Mouse (Mus musculus) stomach, embryonic 15.5 days (tissue): ENCODE data around the gene Ddx60. TPM values are rescaled to one million over a fixed set of nuclear protein-coding genes. Genes with fewer than 3 reads are reported as not detected.
A peak's percentile ranks its signal among the peaks of the same experiment; 100 is the strongest.
"Not testable (repeated sequence)": the region's sequence is repeated elsewhere in the genome, so short reads cannot be mapped to it uniquely, and the experiment has no call there.

Experiments
- ATAC-seq: fragments of 200-750 bp; cut with Nextera tagmentation; 2 replicates; pipeline ENCODE4 v1.8.0; 2017; ENCODE audit warnings: low read depth, moderate number of reproducible peaks, moderate TSS enrichment; ENCODE audit not compliant: insufficient read depth, low FRiP score
- H3K27ac ChIP-seq: fragments of 300-500 bp; sonication (generic); 2 replicates; pipeline ENCODE4 v1.5.1; 2015; ENCODE audit warnings: mild to moderate bottlenecking, inconsistent platforms
- H3K27me3 ChIP-seq: fragments of 300-500 bp; sonication (generic); replicated peaks from 2 replicates; pipeline ENCODE4 v1.6.1; 2015; ENCODE audit warnings: inconsistent platforms
- H3K36me3 ChIP-seq: fragments of 300-500 bp; sonication (generic); 2 replicates; pipeline ENCODE4 v1.6.1; 2015; ENCODE audit warnings: inconsistent platforms
- H3K4me1 ChIP-seq: fragments of 300-500 bp; sonication (generic); 2 replicates; pipeline ENCODE4 v1.6.1; 2015; ENCODE audit warnings: inconsistent platforms
- H3K4me2 ChIP-seq: fragments of 300-500 bp; sonication (generic); 2 replicates; pipeline ENCODE4 v1.6.1; 2015; ENCODE audit warnings: mild to moderate bottlenecking, inconsistent platforms
- H3K4me3 ChIP-seq: fragments of 300-500 bp; sonication (generic); replicated peaks from 2 replicates; pipeline ENCODE4 v1.5.1; 2015; ENCODE audit warnings: inconsistent platforms
- H3K9ac ChIP-seq: fragments of 300-500 bp; sonication (generic); 2 replicates; pipeline ENCODE4 v1.6.1; 2015; ENCODE audit warnings: inconsistent platforms
- H3K9me3 ChIP-seq: fragments of 300-500 bp; sonication (generic); 2 replicates; pipeline ENCODE4 v1.6.1; 2016; ENCODE audit warnings: inconsistent platforms
- WGBS: fragments of 180-500 bp; shearing (Covaris S2); methylation state at CpG from one replicate; pipeline ENCODE4 v1.1.7; 2015; 5-methylcytosine and 5-hydroxymethylcytosine counted together
- polyA plus RNA-seq: library from polyadenylated mRNA; unstranded; fragments of >200 nt; fragmentation: Nextera tagmentation; extraction: Ambion mirVana; gene quantifications from 2 replicates; pipeline ENCODE4 v1.2.1, GENCODE M21; 2015

The Ddx60 gene
- polyA plus RNA-seq, 1 experiment from 2014 or later, result 1.2 TPM

- WGBS, result 78% methylated on average over 2 of the region's 2 CpGs
- H3K4me1 ChIP-seq, result no peaks in the 10 kb centered on the region
- ATAC-seq, result peak; percentile 77
These were observed 8.6 kb upstream of the Ddx60 start for GRCm38 (mm10) chr8:61919145-61919788.

GRCm38 (mm10) chr8:61920389-61920788 is 7.5 kb upstream of the Ddx60 start:
- WGBS, result 61% methylated on average over 7 of the region's 7 CpGs
- Histone ChIP-seq H3K36me3 (no peaks in the 10 kb centered on the region), H3K9me3 (no peaks in the 10 kb centered on the region), H3K4me1 (no peaks in the 10 kb centered on the region), H3K9ac (no peak overlapping the region), H3K27ac (no peak overlapping the region), H3K27me3 (no peaks in the 10 kb centered on the region), H3K4me2 (no peak overlapping the region), H3K4me3 (no peak overlapping the region)
- ATAC-seq, result no peak

More at GRCm38 (mm10) chr8:61919145-61919788, 8.6 kb upstream of the Ddx60 start:
- Histone ChIP-seq H3K9ac (no peak overlapping the region), H3K27ac (no peak overlapping the region), H3K27me3 (no peaks in the 10 kb centered on the region), H3K4me3 (no peak overlapping the region), H3K9me3 (no peaks in the 10 kb centered on the region), H3K36me3 (no peaks in the 10 kb centered on the region), H3K4me2 (no peak overlapping the region)

- 72% methylated on average over 10 of the region's 10 CpGs for WGBS
- no peak overlapping the region for H3K27ac ChIP-seq
- no peaks in the 10 kb centered on the region for H3K9me3 ChIP-seq
- H3K4me3 ChIP-seq, result no peak overlapping the region
- no peaks in the 10 kb centered on the region for H3K27me3 ChIP-seq
- ATAC-seq, result no peak
- H3K4me1 ChIP-seq, result no peaks in the 10 kb centered on the region
- no peaks in the 10 kb centered on the region for H3K36me3 ChIP-seq
- H3K4me2 ChIP-seq, result no peak overlapping the region
- no peak overlapping the region for H3K9ac ChIP-seq
These were observed 6.3 kb upstream of the Ddx60 start for GRCm38 (mm10) chr8:61921454-61922054.

- ATAC-seq, result peak; percentile 77
- H3K27me3 ChIP-seq, result no peaks in the 10 kb centered on the region
- peak overlapping the region; percentile 19; the same call in 1 of the 2 replicates for H3K27ac ChIP-seq
- no peak overlapping the region for H3K9ac ChIP-seq
- H3K4me2 ChIP-seq, result no peak overlapping the region
- H3K4me3 ChIP-seq, result no peak overlapping the region
- no peaks in the 10 kb centered on the region for H3K36me3 ChIP-seq
- WGBS, result 70% methylated on average over 1 of the region's 1 CpGs
- no peaks in the 10 kb centered on the region for H3K9me3 ChIP-seq
- no peaks in the 10 kb centered on the region for H3K4me1 ChIP-seq
These were observed 3.4 kb upstream of the Ddx60 start for GRCm38 (mm10) chr8:61924518-61924917.

GRCm38 (mm10) chr8:61933243-61933642 is 5.4 kb downstream of the Ddx60 start:
- no peak overlapping the region for H3K27ac ChIP-seq
- 5% methylated on average over 2 of the region's 2 CpGs for WGBS
- no peak overlapping the region for H3K4me2 ChIP-seq
- ATAC-seq, result no peak
- H3K4me3 ChIP-seq, result no peak overlapping the region
- H3K4me1 ChIP-seq, result no peaks in the 10 kb centered on the region
- no peak overlapping the region for H3K9ac ChIP-seq
- H3K36me3 ChIP-seq, result no peaks in the 10 kb centered on the region
- no peaks in the 10 kb centered on the region for H3K27me3 ChIP-seq
- H3K9me3 ChIP-seq, result no peaks in the 10 kb centered on the region

- 73% methylated on average over 2 of the region's 2 CpGs for WGBS
- H3K9me3 ChIP-seq, result no peaks in the 10 kb centered on the region
- ATAC-seq, result no peak
These were observed 9.7 kb downstream of the Ddx60 start for GRCm38 (mm10) chr8:61937576-61937975.

GRCm38 (mm10) chr8:61964591-61965375 is 36.9 kb downstream of the Ddx60 start:
- not testable (repeated sequence) for H3K27me3 ChIP-seq, H3K36me3 ChIP-seq, H3K27ac ChIP-seq, ATAC-seq, H3K4me3 ChIP-seq, H3K9ac ChIP-seq, H3K4me2 ChIP-seq, H3K4me1 ChIP-seq, H3K9me3 ChIP-seq
- 68% methylated on average over 4 of the region's 4 CpGs for WGBS

More at GRCm38 (mm10) chr8:61937576-61937975, 9.7 kb downstream of the Ddx60 start:
- Histone ChIP-seq H3K27ac (no peak overlapping the region), H3K4me3 (no peak overlapping the region), H3K27me3 (no peaks in the 10 kb centered on the region), H3K36me3 (no peaks in the 10 kb centered on the region), H3K4me1 (no peaks in the 10 kb centered on the region), H3K4me2 (no peak overlapping the region), H3K9ac (no peak overlapping the region)

GRCm38 (mm10) chr8:61969581-61969980 is 41.7 kb downstream of the Ddx60 start:
- Histone ChIP-seq H3K9ac (no peak overlapping the region), H3K36me3 (no peaks in the 10 kb centered on the region), H3K27me3 (no peaks in the 10 kb centered on the region), H3K9me3 (no peaks in the 10 kb centered on the region), H3K27ac (no peak overlapping the region), H3K4me3 (no peak overlapping the region), H3K4me2 (no peak overlapping the region), H3K4me1 (no peaks in the 10 kb centered on the region)
- WGBS, result 60% methylated on average over 3 of the region's 3 CpGs
- ATAC-seq, result no peak

GRCm38 (mm10) chr8:61984941-61985340 is 57.1 kb downstream of the Ddx60 start:
- no peak overlapping the region for H3K4me3 ChIP-seq
- no peaks in the 10 kb centered on the region for H3K36me3 ChIP-seq
- 70% methylated on average over 4 of the region's 4 CpGs for WGBS
- H3K4me1 ChIP-seq, result no peaks in the 10 kb centered on the region
- no peak overlapping the region for H3K9ac ChIP-seq
- no peaks in the 10 kb centered on the region for H3K27me3 ChIP-seq
- no peaks in the 10 kb centered on the region for H3K9me3 ChIP-seq
- no peak overlapping the region for H3K27ac ChIP-seq
- ATAC-seq, result no peak
- no peak overlapping the region for H3K4me2 ChIP-seq

GRCm38 (mm10) chr8:61985703-61986475 is 58.0 kb downstream of the Ddx60 start:
- Histone ChIP-seq H3K4me1 (no peaks in the 10 kb centered on the region), H3K27ac (no peak overlapping the region), H3K36me3 (no peaks in the 10 kb centered on the region), H3K9ac (no peak overlapping the region), H3K4me3 (no peak overlapping the region), H3K4me2 (no peak overlapping the region), H3K27me3 (no peaks in the 10 kb centered on the region), H3K9me3 (no peaks in the 10 kb centered on the region)
- WGBS, result 26% methylated on average over 6 of the region's 6 CpGs
- ATAC-seq, result peak; percentile 35; the same call in 1 of the 2 replicates

GRCm38 (mm10) chr8:61989464-61989863 is 61.6 kb downstream of the Ddx60 start:
- ATAC-seq, result no peak
- Histone ChIP-seq H3K9ac (no peak overlapping the region), H3K27ac (no peak overlapping the region), H3K27me3 (no peaks in the 10 kb centered on the region), H3K4me1 (no peaks in the 10 kb centered on the region), H3K4me3 (no peak overlapping the region), H3K9me3 (no peaks in the 10 kb centered on the region), H3K4me2 (no peak overlapping the region), H3K36me3 (no peaks in the 10 kb centered on the region)
- 44% methylated on average over 6 of the region's 6 CpGs for WGBS
